Mouse (Mus musculus) lung, embryonic 14.5 days (tissue): Measurements from ENCODE around the gene Txndc11. TPM values are rescaled to one million over a fixed set of nuclear protein-coding genes. Genes with fewer than 3 reads are reported as not detected.

Experiments used
- ATAC-seq: fragments of 200-750 bp; cut with Nextera tagmentation; 2 replicates; pipeline ENCODE4 v1.8.0; 2017; ENCODE audit warnings: mild to moderate bottlenecking, moderate TSS enrichment, moderate library complexity; ENCODE audit not compliant: insufficient read depth
- DNase-seq: peaks from one replicate; pipeline ENCODE4 v3.0.0-alpha.2; 2015
- H3K27ac ChIP-seq: fragments of 300-500 bp; sonication (generic); 2 replicates; pipeline ENCODE4 v1.5.1; 2014; ENCODE audit warnings: low read depth, mild to moderate bottlenecking, moderate library complexity
- H3K27me3 ChIP-seq: fragments of 300-500 bp; sonication (generic); 2 replicates; pipeline ENCODE4 v1.6.1; 2014; ENCODE audit warnings: low read length, control low read depth; ENCODE audit not compliant: insufficient read depth
- H3K36me3 ChIP-seq: fragments of 300-500 bp; sonication (generic); 2 replicates; pipeline ENCODE4 v1.6.1; 2014; ENCODE audit warnings: control low read depth; ENCODE audit not compliant: insufficient read depth
- H3K4me1 ChIP-seq: fragments of 300-500 bp; sonication (generic); 2 replicates; pipeline ENCODE4 v1.6.1; 2014; ENCODE audit warnings: antibody characterized with exemption, control low read depth; ENCODE audit not compliant: insufficient read depth
- H3K4me2 ChIP-seq: fragments of 300-500 bp; sonication (generic); 2 replicates; pipeline ENCODE4 v1.6.1; 2014; ENCODE audit warnings: mild to moderate bottlenecking
- H3K4me3 ChIP-seq: fragments of 300-500 bp; sonication (generic); 2 replicates; pipeline ENCODE4 v1.5.1; 2014; ENCODE audit warnings: low read depth, low read length
- H3K9ac ChIP-seq: fragments of 300-500 bp; sonication (generic); 2 replicates; pipeline ENCODE4 v1.6.1; 2014
- H3K9me3 ChIP-seq: fragments of 300-500 bp; sonication (generic); 2 replicates; pipeline ENCODE4 v1.6.1; 2016; ENCODE audit warnings: low read depth, low read length, control low read depth
- CTCF ChIP-seq: IDR thresholded peaks from 2 replicates; pipeline ENCODE4 v1.5.1; 2016; ENCODE audit warnings: antibody characterized with exemption, low read depth
- WGBS: fragments of 180-500 bp; shearing (Covaris S2); extraction: QIAGEN DNeasy Blood & Tissue Kit; methylation state at CpG from one replicate; pipeline ENCODE4 v1.1.7; 2014; 5-methylcytosine and 5-hydroxymethylcytosine counted together
- microRNA-seq: library from miRNA; unstranded; fragments of <30 nt; microRNA quantifications from one replicate; pipeline ENCODE4, GENCODE M21; 2016; ENCODE audit warnings: borderline number of aligned reads
- polyA plus RNA-seq: library from polyadenylated mRNA; unstranded; fragments of >200 nt; fragmentation: Nextera tagmentation; extraction: Ambion mirVana; gene quantifications from 2 replicates; pipeline ENCODE4 v1.2.1, GENCODE M21; 2014

Gene Txndc11
- polyA plus RNA-seq, 1 experiment from 2014 or later, result 38.2 TPM

- TF ChIP-seq CTCF, result peak; percentile 100
- peak; percentile 96 for DNase-seq
- H3K36me3 ChIP-seq, result no peaks in the 10 kb centered on the region
- H3K9ac ChIP-seq, result no peak overlapping the region
- no peak overlapping the region for H3K27ac ChIP-seq
- H3K9me3 ChIP-seq, result no peaks in the 10 kb centered on the region
- WGBS, result 0% methylated on average over 4 of the region's 4 CpGs
- no peak overlapping the region for H3K4me2 ChIP-seq
- peak; percentile 61 for ATAC-seq
- H3K27me3 ChIP-seq, result no peaks in the 10 kb centered on the region
- no peaks in the 10 kb centered on the region for H3K4me1 ChIP-seq
- no peak overlapping the region for H3K4me3 ChIP-seq
These were observed 100.2 kb downstream of the Txndc11 start for GRCm38 (mm10) chr16:11034193-11034803.

- H3K27me3 ChIP-seq, result no peaks in the 10 kb centered on the region
- 36% methylated on average over 3 of the region's 3 CpGs for WGBS
- H3K4me3 ChIP-seq, result no peak overlapping the region
- no peaks in the 10 kb centered on the region for H3K9me3 ChIP-seq
- no peak overlapping the region for H3K9ac ChIP-seq
- no peak overlapping the region for H3K4me2 ChIP-seq
- no peaks in the 10 kb centered on the region for H3K4me1 ChIP-seq
- no peak overlapping the region for H3K27ac ChIP-seq
- no peaks in the 10 kb centered on the region for H3K36me3 ChIP-seq
- no peak for ATAC-seq
- DNase-seq, result no peak
- peak; percentile 30; the same call in 1 of the 2 replicates for TF ChIP-seq CTCF
These were observed 103.1 kb downstream of the Txndc11 start for GRCm38 (mm10) chr16:11031320-11031719.

GRCm38 (mm10) chr16:11030844-11031243 is 103.6 kb downstream of the Txndc11 start:
- TF ChIP-seq CTCF, result no peak
- H3K4me2 ChIP-seq, result no peak overlapping the region
- ATAC-seq (no peak), DNase-seq (no peak)
- H3K4me3 ChIP-seq, result no peak overlapping the region
- H3K9me3 ChIP-seq, result no peaks in the 10 kb centered on the region
- H3K27ac ChIP-seq, result no peak overlapping the region
- H3K9ac ChIP-seq, result no peak overlapping the region
- no peaks in the 10 kb centered on the region for H3K36me3 ChIP-seq
- H3K27me3 ChIP-seq, result no peaks in the 10 kb centered on the region
- no peaks in the 10 kb centered on the region for H3K4me1 ChIP-seq
- WGBS, result 65% methylated on average over 4 of the region's 4 CpGs

GRCm38 (mm10) chr16:11028206-11028605 is 106.2 kb downstream of the Txndc11 start:
- no peak for ATAC-seq
- H3K9ac ChIP-seq, result no peak overlapping the region
- WGBS, result 70% methylated on average over 7 of the region's 7 CpGs
- H3K4me2 ChIP-seq, result no peak overlapping the region
- H3K27ac ChIP-seq, result no peak overlapping the region
- TF ChIP-seq CTCF, result no peak
- H3K4me1 ChIP-seq, result no peaks in the 10 kb centered on the region
- H3K27me3 ChIP-seq, result no peaks in the 10 kb centered on the region
- H3K4me3 ChIP-seq, result no peak overlapping the region
- H3K36me3 ChIP-seq, result no peaks in the 10 kb centered on the region
- no peaks in the 10 kb centered on the region for H3K9me3 ChIP-seq
- DNase-seq, result no peak

Small RNA genes lying within 50 kb of the gene (microRNA-seq; reads per million reads assigned to microRNA genes)
- 16.6 reads per million, percentile 30 among the genes with 10 or more reads in this experiment for gene Gm23935

Other genes with a start within 250 kb of the Txndc11 start
- 56.7 and 57.7 TPM in 2 replicates for gene Snn, start 73.7 kb downstream of the Txndc11 start, polyA plus RNA-seq
- gene Litaf, start 68.5 kb downstream of the Txndc11 start, polyA plus RNA-seq, result 112 and 116 TPM in 2 replicates
- gene Zc3h7a, start 41.7 kb upstream of the Txndc11 start, polyA plus RNA-seq, result 95.8 and 96.9 TPM in 2 replicates
- gene Rsl1d1, start 68.7 kb upstream of the Txndc11 start, polyA plus RNA-seq, result 193 and 202 TPM in 2 replicates
- 105 and 115 TPM in 2 replicates for gene Gspt1, start 119.7 kb upstream of the Txndc11 start, polyA plus RNA-seq
- gene Tnfrsf17, start 179.2 kb upstream of the Txndc11 start, polyA plus RNA-seq, result not detected in 2 replicates
- gene Snx29, start 188.3 kb upstream of the Txndc11 start, polyA plus RNA-seq, result 10.3 and 10.8 TPM in 2 replicates